Mouse (Mus musculus) kidney, adult 18-20 months (tissue): ENCODE results near the gene D2hgdh.

Source experiments
- DNase-seq: peaks from one replicate; pipeline ENCODE4 v3.0.0; 2021

D2hgdh gene

DNA sequence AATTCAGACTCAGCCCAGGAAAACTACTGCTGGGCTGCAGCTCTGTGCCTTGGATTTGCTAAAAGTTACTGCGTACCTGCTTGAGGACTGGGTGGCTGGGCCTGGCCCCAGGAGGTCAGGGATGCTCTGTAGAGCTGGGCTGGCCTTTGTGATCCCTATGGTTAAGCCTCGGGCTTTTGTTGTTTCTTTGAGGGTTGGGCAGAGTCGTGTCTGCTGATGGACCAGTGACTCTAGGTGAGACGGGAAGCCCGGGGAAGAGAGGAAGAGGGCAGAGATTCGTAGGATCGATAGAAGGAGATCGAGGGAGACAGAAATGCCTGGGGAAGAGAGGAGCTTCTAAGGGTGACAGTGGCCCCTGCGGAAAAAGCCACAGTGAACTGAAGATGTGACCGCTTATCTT is at the start of gene D2hgdh:
TSS of gene D2hgdh (plus strand) at position 301 of the 400 bp plus-strand sequence.
- no peak for DNase-seq

DNA sequence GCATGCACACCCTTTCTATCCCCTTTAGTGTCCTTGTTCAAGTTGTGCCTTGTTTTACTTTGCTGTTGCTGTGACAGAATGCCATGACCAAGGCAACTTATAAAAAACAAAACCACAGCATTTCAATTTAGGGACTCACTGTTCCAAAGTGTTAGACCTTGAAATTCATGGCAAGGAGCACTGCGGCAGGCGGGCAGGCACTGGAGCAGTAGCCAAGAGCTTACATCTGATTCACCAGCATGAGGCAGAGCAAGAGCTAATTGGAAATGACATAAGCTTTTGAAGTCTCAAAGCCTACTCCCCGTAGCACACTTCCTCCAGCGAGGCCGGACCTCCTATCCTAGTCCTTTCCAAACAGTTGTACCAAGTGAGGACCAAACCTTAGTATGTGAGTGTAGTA is 48.0 kb upstream of the D2hgdh start:
- DNase-seq = no peak

DNA sequence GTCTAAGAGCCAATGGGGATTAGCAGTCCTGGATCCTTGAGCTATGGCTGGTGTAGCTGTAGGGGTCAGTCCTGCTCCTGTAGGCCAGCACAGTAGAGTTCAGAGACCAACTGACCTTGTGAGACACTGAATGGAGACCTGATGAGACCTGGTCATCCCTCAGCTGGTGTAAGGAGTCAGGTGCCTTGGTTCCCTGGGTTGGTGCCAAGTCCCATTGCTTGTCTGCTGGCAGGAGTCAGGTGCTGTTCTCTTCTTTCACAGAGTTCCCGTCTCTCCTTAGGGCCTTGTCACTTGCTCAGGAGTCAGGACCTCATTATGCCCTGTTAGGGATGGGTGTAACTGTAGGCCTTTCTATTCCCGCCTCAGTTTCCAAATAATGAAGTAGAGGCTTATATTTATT is 37.8 kb upstream of the D2hgdh start:
- DNase-seq = no peak

DNA sequence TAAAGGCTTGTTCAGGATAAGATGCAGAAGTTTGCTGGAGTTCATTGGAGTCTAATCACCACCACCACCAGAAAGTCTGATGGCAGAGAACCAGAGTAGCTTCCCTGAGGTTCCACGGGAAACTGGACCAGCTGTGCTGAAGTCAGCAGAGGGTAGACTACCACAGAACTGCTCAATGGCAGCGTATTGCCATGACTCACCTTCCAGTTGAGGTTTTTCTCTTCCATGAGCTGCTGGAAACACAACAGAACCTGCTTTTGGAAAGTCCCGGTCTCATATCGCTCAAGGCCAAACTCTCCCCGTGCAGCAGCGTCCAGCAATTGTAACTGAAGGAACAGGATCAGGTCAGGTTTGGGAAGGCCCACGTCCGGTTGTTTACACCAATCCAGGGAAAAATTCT is 30.2 kb upstream of the D2hgdh start:
- no peak for DNase-seq

DNA sequence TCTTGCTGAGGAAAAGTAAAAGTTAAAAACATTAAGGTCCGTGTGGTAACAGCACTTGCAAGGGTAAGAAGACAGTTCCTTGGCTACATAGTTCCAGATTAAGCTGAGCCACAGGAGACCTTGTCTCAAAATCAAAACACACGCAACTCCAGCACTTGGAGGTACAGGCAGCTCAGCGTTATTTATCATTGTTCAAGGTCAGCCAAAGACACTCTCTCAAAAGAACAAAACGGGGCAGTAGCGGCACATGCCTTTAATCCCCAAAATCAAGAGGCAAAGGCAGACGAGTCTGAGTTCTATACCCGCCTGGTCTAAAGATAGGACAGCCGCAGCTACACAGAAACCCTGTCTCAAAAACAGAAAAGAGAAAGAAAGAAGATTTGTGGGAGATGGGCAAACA is 28.8 kb upstream of the D2hgdh start:
- DNase-seq = no peak

DNA sequence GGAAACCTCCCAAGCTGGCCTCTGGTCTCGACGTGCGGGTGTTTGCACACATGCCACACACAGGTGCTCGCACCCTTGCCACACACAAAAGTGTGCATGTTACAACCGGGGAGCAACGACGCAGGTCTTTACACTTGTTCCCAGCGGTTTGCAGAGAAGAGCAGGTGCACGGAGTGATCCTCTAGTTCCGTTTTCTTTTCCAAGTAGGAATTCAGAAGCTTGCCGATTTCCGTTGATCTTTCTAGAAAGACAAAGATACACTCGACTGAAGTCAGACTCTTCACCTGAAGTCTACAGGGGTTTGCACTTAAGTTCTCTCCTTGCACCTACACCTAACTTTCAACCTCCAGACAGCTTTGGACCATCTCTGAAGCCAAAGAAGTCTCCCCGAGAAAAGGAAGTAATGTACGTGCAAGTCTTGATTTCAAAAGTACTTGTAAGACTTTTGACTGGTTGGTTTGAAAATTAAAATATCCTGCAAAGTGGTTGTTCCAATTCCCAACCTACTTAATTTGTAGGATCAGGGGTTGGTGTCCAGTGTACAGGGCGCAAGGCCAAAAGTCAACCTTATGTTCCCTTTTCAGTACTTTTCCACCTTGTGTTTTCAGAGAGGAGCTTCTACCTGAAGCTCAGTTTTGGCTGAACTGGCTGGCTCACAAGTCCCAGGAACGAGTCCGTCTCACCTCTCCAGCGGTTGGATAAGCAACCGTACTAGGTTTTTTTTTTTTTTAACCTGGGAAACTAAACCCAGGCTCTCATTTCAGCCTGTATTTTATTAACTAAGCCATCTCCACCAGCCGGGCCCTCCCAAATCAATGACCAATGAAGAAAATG is 23.8 kb upstream of the D2hgdh start:
- DNase-seq = no peak

DNA sequence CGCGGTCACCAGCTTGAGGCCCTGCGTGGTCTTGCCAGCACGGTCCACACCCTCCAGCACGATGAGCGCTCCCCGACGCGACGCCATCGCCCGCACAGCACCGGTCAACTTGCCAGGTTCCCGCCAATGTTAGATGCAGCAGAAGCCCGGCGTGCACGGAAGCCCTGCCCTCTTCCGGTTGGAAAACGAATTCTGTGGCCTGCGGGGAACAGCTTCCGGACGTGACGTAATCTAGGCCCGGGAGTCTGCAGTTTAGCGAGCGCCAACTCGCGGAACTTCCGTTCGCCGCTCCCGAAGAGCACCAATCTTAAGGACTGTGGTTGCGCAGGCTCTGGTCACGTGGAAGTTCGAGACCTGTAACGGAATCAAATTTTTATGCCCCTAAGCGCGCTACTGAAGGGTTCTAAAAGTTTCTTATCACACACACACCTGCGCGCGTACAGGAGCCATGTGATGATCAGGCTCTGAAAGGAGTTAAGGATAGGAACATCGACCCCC is 22.9 kb upstream of the D2hgdh start, which contains the start of gene Dtymk:
TSS of gene Dtymk (minus strand) at position 194 of the 498 bp plus-strand sequence.
- DNase-seq = peak; percentile 92

DNA sequence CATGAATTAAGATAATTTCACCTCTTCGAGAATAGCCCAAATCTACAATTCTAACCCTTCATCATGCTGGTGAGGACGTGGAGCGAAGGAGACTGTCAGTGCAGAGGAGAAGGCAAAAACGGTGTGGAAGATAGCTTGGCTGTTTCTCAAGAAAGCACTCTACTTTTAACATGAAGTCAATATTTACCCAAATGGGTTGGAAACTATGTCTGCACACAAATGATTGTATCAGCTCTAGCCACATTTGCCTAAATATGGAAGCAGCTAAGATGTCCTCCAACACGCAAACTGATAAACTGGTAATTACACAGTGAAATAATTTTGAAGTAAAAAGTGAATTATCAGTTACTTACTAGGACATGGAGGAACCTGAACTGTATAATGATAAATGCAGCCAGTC is 21.9 kb upstream of the D2hgdh start:
- no peak for DNase-seq

DNA sequence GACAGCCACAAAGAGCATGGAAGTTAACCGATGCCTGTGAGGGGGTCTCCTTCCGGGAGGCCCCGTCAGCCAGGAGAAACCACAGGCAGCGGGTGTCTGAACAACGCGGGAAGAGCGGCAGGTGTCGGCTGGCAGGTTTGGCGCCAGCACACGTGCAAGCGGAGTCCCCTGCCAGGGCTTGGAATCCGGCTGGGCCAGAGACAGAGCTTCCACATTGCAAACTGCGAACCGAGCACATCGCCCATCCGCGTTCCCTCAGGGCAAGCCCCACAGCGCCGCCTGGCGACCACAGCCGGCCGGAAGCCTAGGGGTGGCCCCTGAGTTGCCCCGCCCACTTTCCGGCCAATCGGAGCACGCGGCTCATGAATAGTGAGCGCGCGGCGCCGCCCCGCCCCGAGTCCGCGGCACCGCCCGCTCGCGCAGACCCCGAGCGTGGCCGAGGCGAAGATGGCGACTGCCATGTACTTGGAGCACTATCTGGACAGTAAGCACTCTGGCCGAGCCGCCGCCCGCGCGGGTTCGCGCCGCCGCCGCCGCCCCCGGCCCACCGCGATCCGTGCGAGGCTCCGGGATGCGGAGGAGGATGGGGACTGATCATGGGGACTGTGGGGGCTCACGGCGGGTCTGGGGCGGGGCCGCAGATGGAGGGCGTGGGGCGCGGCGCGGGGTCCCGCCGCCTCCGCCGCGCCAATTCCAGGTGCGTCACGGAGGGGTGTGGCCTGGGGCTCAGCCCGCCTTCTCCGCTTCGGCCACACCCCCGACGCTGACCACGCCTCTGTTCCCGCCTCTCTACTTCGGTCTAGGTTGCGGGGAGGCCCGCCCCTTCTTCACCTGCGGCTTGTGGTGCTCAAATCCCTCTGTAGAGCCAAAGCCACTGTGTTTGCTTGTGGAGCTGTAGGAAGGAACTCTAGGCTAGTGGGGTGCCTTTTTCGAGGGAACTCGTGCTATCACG is 20.9 kb upstream of the D2hgdh start, which contains the start of gene Ing5:
TSS of gene Ing5 (plus strand) at position 410 of the 952 bp plus-strand sequence.
- peak; percentile 100 for DNase-seq

DNA sequence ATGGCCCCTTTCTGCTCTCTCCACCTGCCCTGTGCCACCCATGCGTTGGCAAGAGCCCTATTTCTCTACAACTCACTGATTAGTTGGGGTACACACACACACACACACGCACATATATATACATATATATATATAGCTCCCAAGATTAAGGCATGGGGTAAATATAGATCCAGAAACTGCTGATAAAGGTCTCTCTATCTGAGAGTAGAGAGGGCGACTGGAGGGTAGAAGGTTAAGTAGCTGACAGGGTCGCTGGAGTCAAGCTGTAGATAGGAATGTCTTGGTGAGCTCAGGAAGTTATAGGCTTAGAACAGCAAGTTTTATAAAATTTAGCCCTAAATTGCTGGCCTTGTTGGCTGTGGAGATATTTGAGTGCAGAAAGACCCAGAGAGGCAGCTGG is 19.9 kb upstream of the D2hgdh start:
- DNase-seq = no peak

DNA sequence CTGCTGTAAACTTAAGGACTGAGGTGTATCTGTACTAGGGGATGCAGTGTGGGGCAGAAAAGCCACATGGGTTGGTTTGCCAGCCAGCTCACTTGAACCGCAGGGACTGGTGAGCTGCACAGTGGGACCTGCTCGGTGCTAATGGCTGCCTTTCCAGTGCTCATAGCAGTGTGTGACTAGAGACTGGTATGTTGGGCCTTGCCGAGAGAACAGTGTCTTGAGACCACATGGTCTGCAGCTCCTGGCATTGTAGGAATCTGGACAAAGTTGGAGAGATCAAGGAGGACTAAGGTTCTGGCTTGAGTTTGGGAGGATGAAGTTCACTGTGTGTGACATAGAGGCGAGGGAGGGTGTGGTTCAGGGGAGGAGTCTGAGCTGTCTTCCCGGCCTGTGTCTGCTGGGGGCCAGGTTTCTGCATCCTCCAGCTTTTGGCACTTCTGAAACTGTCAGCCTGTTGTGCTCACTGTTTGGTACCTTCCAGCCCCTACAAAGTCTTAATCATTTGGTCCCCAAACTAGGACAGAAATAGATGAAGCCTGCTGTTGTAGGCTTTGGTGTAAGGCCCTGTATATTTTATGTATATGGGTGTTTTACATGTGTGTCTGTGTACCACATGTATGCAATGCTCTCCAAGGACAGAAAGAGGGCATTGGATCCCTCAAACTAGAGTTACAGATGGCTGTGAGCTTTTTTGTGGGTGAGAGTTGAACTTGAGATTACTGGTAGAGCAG is 19.3 kb upstream of the D2hgdh start:
- DNase-seq = no peak

DNA sequence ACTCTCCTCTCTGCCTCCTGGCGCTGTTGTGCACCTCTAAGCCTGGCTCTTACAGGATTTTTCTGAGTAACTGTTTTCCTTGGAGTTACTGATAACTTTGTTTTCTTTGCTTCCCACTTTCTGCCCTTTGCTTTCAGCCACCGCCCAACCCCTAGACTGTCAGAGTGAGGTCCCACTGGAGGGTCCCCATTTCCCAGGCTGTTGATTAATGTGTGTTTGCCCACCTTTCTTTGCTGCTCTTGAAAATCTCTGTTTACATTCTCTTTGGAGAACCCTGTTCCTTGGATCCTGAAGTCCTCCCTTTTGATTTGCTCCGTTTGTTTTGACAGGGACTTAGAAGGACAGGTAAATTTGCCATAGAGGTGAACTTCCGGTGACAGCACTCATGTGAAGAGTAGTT is 15.8 kb upstream of the D2hgdh start:
- no peak for DNase-seq

DNA sequence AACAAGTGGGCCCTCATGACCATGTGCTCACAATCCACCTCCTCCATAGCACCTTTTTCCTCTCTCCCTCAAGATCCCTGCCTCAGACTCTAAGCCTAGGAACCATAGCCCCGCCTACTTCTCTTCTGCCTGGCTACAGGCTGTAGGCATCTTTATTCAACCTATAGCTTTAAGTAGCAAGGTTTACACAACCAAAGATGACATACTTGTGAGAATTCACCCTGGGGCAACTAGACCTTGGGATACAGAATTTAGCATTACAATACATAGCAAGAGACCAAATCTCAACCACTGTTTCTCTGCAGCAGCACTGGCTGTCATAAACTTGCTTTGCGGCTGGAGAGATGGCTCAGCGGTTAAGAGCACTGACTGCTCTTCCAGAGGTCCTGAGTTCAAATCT is 14.7 kb upstream of the D2hgdh start:
- DNase-seq = no peak

DNA sequence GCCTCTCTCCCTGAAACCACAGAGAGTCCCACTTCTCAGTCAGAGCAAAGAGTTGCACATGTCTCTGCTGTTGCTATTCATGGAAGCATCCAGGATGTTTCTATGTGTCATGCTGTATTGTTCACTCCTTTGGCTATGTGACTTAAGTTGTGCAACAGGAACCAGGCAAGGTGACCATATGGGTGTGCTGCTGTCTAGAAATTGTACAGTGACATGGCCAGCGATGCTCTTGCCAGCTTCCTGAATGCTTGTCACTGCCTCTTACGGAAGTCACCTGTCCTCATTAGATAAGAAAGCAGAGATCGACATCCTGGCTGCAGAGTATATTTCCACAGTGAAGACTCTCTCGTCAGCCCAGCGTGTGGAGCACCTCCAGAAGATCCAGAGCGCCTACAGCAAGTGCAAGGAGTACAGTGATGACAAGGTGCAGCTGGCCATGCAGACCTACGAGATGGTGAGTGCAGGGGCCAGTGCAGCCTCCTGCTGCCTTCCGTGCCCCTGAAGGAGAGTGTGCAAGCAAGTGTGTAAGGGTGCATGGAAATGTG is 13.1 kb upstream of the D2hgdh start:
- DNase-seq = no peak

DNA sequence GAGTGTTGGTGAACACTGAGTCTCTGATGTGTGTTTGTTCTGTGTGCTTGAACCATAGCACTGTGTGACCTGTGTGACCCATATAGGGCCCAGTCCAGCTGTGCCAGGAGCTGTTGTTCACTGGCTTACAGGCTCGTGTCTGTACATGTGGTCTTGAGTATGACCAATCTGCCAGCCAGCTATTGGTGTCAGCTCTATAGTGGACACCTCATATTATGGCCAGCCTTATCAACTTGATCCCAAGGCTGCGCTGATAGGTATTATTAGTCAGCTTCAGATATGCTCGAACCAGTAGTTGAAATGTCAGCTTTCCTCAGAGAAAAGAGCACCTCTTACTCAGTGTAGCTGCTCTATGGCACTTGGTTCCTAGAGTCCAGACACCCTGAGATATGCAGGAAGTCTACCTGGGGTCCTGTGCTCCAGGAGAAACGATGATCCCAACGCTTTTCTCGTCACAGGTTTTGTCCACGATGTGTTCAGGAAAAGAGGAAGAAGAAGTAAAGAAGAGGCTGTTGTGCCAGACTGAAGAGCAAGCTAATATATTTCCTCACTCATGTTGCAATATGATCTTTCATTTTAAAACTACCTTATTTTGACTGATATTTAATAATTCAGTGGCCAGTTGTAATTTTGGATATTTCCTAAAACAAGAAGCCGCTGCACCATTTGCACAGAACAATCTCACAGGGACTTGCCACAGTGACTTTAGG is 6.7 kb upstream of the D2hgdh start:
- DNase-seq = no peak

DNA sequence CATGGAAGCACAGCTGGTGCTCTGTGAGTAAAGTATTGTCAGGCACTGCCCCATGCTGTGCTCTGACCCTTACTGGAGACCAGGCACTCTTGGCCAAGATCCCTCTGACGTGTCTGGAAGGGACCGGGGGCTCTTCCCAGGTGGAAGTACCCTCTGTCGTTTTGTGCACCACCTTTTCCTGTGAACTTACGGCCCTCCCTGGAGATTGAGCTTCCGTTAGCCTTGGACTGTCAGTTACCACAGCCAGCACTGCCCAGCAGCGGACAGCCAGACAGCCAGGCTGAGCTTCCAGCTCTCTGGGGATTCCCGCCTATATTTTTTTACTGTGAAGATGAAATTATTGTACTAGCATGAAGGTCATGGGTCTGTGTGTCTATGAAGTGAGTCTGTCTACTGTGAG is 6.0 kb upstream of the D2hgdh start:
- no peak for DNase-seq

DNA sequence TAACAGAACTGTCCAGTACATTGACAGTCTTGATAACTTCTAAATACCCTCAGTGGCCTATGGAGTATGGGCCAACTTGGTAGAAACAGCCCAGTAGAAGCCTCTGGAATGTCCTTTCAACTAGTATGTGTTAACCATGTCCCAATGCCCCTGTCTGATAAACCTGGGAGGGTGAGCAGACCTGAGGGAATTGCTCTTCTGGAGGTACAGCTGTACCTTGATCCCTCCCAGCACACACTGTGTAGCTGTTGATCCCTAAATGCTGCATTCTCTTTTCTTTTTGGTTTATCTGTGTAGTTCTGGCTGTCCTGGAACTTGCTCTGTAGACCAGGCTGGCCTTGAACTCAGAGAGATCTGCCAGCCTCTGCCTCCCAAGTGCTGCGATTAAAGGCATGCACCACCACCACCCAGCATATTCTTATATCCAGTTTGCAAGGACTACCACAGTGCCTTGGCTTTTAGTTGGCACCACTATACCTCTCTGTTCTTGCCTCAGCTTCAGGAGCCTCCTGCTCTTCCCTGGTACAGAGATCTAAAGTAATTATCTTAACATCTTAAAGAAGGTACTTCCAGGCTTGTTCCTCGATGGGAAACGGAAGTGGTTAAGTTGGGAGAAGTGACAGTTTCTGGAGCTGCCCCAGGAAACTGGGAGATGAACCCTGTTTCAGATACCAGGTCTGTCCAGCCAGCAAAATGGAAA is 763 bp upstream of the D2hgdh start:
- no peak for DNase-seq

DNA sequence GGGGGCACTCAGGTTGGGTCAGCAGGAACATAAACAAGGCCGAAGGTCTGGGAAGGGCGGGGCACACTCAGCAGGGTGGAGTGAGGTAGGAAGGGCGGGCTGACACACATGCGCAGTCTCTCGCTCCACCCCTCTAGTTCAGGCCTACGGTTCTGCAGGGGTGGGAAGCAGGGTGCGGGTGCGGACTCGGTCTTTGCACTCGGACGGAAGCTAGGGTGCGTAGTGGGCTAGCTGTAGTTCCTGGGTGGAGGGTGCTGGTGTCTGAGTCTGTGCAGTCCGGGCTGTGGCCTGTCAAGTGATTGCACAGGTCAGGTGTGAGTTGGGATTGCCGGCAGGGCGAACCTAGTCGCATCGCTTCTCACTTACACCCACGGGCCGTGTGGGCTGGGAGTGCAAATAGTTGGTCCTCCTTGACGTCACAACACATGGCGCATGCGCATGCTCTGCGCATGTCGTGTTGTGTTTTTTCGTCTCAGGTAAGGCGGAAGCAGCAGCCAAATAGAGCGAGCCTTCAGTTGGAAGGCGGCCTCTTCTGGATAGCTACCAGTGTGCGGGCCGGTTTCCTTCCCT is 481 bp downstream of the D2hgdh start:
- DNase-seq = peak; percentile 97

DNA sequence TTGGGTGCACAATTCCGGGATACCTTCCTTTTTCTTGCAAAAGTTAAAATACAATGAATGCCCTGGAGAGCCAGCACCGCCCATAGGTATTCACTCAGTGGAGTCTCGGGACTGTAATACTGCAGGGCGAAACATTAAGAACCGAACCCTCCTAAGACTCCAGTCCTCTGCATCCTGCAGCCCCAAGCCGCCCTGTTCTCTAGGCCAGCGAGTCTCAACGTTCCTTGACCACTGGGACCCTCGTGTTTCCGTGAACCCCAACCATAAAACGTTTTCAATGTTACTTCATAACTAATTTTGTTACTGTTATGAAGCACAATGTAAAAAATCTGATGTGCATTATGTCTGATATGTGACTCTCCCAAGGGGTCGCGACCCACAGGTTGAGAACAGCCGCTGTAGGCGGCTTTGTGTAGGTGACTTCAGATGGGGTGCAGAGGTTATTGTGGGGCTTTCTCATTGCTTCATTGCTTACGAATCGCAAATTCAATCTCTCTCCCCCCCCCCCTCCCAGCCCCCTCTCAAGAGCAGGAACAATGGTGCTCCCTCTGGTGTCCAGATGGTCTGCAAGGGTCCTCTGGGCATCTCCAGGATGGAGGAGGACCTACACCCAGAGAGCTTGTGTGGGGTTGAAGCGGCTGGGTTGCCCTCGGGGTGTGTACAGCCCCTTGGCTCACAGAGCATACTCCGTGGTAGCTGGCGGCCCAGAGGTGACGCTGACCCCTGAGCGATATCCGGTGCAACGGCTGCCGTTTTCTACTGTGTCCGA is 1.2 kb downstream of the D2hgdh start:
- DNase-seq = no peak

DNA sequence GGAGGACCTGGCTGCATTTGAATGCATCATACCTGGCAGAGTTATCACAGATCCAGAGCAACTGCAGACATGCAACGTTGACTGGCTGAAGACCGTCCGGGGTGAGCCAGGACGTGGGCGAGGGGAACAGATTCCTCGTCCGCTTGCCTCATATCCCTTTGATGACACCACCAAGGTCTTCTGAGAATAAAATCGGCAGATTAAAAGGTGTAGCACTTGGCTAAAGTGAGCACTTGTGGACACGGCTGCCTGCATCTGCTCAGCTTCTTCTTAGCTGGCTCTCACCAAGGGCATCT is 1.8 kb downstream of the D2hgdh start:
- DNase-seq = no peak
